Mouse (Mus musculus): ENCODE results near the gene Hoxb3. TPM values are rescaled to one million over a fixed set of nuclear protein-coding genes. Genes with fewer than 3 reads are reported as not detected.

The Hoxb3 gene
- total RNA-seq, 2 experiments from 2014 or later, result 0.44 to 1.4 TPM

- ATAC-seq (ENCODE audit: poor library complexity, severe bottlenecking), result peak; percentile 25
Observed at GRCm38 (mm10) chr11:96317608-96318367, 5.3 kb upstream of the Hoxb3 start, which contains the start of gene Hoxb4. Gene Hoxb4 (plus strand): TSS chr11:96318267.

GRCm38 (mm10) chr11:96318368-96319070 is 4.6 kb upstream of the Hoxb3 start:
- peak; percentile 75 for ATAC-seq (ENCODE audit: poor library complexity, severe bottlenecking)

GRCm38 (mm10) chr11:96319071-96319902 is 3.8 kb upstream of the Hoxb3 start:
- no peak for ATAC-seq (ENCODE audit: poor library complexity, severe bottlenecking)

GRCm38 (mm10) chr11:96319910-96320309 is 3.2 kb upstream of the Hoxb3 start:
- peak; percentile 47 for ATAC-seq (ENCODE audit: poor library complexity, severe bottlenecking)

GRCm38 (mm10) chr11:96320688-96321087 is 2.4 kb upstream of the Hoxb3 start:
- no peak for ATAC-seq (ENCODE audit: poor library complexity, severe bottlenecking)

- ATAC-seq (ENCODE audit: poor library complexity, severe bottlenecking), result no peak
Observed at GRCm38 (mm10) chr11:96321846-96322245, 1.3 kb upstream of the Hoxb3 start.

GRCm38 (mm10) chr11:96322738-96323137 is 388 bp upstream of the Hoxb3 start:
- no peak for ATAC-seq (ENCODE audit: poor library complexity, severe bottlenecking)

- no peak for ATAC-seq (ENCODE audit: poor library complexity, severe bottlenecking)
Observed at GRCm38 (mm10) chr11:96324125-96324524, 999 bp downstream of the Hoxb3 start.

- no peak for ATAC-seq (ENCODE audit: poor library complexity, severe bottlenecking)
Observed at GRCm38 (mm10) chr11:96324965-96325364, 1.8 kb downstream of the Hoxb3 start.

GRCm38 (mm10) chr11:96325747-96326212 is 2.7 kb downstream of the Hoxb3 start:
- ATAC-seq (ENCODE audit: poor library complexity, severe bottlenecking), result no peak

- ATAC-seq (ENCODE audit: poor library complexity, severe bottlenecking), result no peak
Observed at GRCm38 (mm10) chr11:96326705-96327104, 3.6 kb downstream of the Hoxb3 start.

- ATAC-seq (ENCODE audit: poor library complexity, severe bottlenecking), result no peak
Observed at GRCm38 (mm10) chr11:96327122-96327521, 4.0 kb downstream of the Hoxb3 start.

GRCm38 (mm10) chr11:96327750-96328149 is 4.6 kb downstream of the Hoxb3 start:
- ATAC-seq (ENCODE audit: poor library complexity, severe bottlenecking), result no peak

GRCm38 (mm10) chr11:96328605-96329004 is 5.5 kb downstream of the Hoxb3 start:
- no peak for ATAC-seq (ENCODE audit: poor library complexity, severe bottlenecking)

- no peak for ATAC-seq (ENCODE audit: poor library complexity, severe bottlenecking)
Observed at GRCm38 (mm10) chr11:96332105-96332504, 9.0 kb downstream of the Hoxb3 start.

- no peak for ATAC-seq (ENCODE audit: poor library complexity, severe bottlenecking)
Observed at GRCm38 (mm10) chr11:96332618-96333032, 9.5 kb downstream of the Hoxb3 start.

GRCm38 (mm10) chr11:96333241-96334001 is 10.3 kb downstream of the Hoxb3 start:
- no peak for ATAC-seq (ENCODE audit: poor library complexity, severe bottlenecking)

- no peak for ATAC-seq (ENCODE audit: poor library complexity, severe bottlenecking)
Observed at GRCm38 (mm10) chr11:96334002-96334364, 10.9 kb downstream of the Hoxb3 start.

- no peak for ATAC-seq (ENCODE audit: poor library complexity, severe bottlenecking)
Observed at GRCm38 (mm10) chr11:96334998-96335397, 11.9 kb downstream of the Hoxb3 start.

- no peak for ATAC-seq (ENCODE audit: poor library complexity, severe bottlenecking)
Observed at GRCm38 (mm10) chr11:96336597-96336996, 13.5 kb downstream of the Hoxb3 start.

All from megakaryocyte, adult 5-6 weeks (primary cell).